Mouse (Mus musculus): ENCODE results near the gene Gm49336.

The Gm49336 gene

DNA sequence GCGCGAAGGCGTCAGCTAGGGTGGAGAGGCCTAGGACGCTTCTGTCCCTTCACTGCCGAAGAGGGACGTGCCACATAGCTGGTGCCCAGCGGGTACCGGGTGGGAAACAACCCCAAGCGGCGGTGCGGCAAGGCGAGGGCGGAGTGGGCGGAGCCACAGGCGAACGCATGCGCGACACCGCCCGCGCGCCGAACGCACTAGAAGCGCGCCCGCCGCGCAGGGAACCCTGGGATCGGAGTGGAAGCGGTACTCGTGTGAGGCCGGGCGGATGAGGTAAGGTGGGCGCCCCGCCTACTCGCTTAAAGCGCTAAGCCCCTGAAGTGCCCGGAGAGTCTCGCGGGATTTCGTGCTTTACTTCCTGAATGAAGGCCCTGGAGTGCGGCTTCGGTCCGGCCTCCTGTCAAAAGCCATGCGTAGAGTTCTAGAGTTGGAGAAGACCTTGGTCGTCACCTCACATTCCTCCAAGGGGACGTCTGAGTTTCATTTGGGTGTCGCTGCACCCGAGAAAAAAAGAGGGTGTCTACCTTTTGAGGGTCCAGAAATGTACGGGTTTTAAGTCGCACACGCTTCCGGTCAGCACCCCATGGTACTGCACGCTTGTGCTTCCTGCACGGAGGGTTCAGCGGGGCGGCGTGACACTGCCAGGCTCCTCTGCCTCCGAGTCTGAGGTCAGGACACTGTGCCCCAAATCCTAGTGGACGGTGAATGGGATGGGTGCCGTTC is at the start of gene Gm49336, which contains the start of gene Nupl1:
TSS of gene Gm49336 (minus strand) at position 227 of the 723 bp plus-strand sequence.
TSS of gene Nupl1 (minus strand) at position 151 of the 723 bp plus-strand sequence.
- peak; percentile 99 for DNase-seq

DNA sequence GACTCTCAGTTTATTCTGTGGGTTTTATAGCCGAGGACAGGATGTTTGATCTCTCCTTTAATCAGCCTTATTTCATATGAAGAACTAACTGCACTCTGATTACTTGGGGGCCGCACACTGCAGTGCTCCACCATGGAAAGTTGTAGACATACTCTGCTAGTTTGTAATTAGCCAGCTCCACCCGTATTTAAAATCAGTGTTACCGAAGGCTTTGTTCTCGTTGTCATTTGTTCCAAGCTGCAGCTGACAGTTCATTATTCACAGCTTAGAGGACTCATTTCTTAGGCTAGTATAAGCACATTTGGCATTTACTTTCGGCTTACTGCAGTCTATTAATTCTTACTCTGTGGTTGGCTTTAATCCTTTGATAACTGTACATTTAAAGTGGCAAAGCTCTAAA is 49.7 kb upstream of the Gm49336 start:
- DNase-seq, result no peak

GRCm38 (mm10) chr14:60300224-60300991 is 49.1 kb upstream of the Gm49336 start:
- peak; percentile 42 for DNase-seq

DNA sequence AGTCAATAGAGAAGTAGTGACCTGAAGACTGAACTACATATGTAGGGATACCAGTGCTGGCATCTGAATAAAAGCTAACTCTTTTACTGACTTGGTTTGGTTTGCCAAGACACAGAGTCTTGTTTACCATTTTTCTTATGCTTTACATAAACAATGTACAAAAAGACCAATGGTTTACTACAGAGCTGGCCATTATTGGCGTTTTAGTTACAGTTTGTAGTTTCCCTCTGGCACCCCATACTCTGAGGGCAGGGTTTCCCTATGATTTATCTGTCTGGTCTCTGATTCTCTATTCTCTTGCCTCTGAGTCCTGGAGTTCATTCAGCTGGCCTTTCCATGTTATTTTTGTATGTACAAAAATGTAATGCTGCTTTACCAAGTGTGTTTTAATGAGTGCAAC is 44.2 kb upstream of the Gm49336 start:
- no peak for DNase-seq

GRCm38 (mm10) chr14:60290363-60290762 is 39.1 kb upstream of the Gm49336 start:
- no peak for DNase-seq

DNA sequence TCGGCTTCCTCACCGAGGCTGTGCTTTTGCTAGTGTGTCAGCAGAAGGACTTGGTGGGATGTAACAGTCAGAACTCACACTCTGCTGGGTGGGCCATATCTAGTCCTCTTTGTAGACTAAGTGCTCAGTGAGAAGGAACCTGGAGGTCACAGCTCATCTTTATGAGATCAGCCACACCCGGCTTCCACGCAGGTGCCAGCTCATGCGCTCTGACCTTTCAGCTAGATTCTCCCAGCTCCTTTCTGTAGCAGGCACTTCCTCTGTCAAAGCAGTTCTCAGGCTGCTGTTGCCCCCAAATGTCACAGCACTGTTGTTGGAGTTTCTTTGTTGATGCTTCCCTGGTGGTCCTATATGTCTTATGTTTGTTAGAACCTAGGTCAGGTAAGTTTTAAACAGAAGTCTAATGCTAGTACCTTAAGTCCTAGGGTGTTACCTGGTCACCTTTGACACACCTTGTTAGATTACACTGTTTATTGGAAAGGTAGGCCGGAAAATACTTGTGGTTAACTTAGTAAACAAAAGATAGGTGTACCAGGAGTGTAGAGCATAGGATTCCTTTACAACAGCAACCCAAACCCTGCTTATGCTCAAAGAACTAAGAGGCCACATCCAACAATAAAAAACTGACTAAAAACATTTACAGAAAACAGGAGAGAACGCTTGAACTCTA is 35.0 kb upstream of the Gm49336 start:
- DNase-seq, result no peak

GRCm38 (mm10) chr14:60275301-60276276 is 24.3 kb upstream of the Gm49336 start:
- no peak for DNase-seq

DNA sequence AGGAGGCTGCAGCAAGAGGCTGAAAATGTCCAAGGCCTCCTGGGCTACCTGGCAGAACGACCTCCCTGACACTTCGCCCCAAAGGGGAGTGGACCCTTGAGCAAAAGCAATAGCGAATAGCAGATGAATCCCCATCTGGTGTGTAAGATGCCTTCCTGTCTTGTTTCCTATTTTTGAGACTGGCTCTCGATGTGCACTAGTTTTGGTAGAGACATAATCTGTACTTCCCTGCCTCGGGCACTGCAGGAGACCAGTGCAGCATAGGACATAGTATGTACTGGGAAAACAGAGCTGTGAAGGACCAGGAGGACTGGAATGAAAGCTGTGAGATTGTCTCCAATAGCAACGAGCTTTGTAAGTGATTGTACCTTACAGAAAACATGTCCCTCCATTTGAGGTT is 22.0 kb upstream of the Gm49336 start:
- no peak for DNase-seq

- no peak for DNase-seq
Measured at GRCm38 (mm10) chr14:60269333-60269732, 18.0 kb upstream of the Gm49336 start.

- peak; percentile 96 for DNase-seq
Measured at GRCm38 (mm10) chr14:60264990-60265876, 13.9 kb upstream of the Gm49336 start, which contains the start of gene Mtmr6. Mtmr6 (plus strand) TSS chr14:60265228.

DNA sequence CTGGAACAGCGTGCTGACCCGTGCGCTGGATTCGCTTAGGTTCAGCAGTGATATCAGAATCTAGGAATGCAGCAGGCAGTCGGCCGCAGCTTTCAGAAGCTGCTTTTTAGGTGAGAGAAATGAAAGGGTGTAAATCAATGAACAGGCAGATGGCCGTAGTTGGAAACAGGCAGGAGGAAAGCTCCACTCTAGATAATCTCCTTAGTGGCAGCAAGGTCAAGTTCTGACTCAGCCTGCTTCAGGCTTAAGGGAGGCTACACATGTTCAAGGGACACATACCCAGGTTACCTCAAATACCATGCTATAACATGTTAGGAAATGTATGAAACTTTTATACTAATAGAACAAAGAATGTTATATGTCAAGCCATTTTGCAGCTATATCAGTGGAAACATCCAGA is 11.0 kb upstream of the Gm49336 start:
- DNase-seq, result no peak

DNA sequence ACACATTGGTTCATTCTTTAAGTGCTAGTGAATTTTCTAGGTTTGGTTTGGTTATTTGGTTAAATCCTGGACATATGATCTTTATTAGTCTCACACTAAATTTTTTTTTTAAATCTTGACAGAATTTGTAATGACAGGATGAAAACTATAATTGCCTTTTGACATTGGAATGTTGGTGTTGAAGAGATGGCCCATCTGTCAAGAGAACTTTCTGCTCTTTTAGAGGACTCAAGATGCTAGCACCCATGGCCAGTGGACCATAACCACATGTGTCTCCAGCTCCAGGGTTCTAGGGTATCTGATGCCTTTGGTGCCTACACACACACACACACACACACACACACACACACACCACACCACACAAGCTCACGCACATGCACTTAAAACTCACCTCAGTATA is 6.5 kb upstream of the Gm49336 start:
- no peak for DNase-seq

GRCm38 (mm10) chr14:60257101-60257500 is 5.8 kb upstream of the Gm49336 start:
- no peak for DNase-seq

DNA sequence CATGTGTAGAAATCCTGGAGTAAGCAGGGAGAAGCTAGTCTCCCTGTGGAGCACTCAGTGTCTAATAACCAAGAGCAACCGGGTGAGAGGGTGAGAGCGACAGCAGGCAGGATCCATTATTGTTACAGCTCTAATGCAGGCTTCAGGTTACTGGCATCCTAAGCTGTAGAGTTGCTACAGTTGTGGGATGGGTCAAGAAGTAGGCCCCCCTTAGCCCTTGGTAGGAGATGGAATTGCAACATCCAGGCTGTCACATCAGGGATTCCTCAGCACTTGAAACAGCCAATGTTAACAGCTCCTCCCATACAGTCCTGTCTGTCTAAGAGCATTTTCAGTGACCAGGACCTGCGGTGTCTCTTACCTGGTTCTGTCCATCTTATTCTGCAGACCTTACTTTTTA is 5.0 kb upstream of the Gm49336 start:
- DNase-seq, result no peak

DNA sequence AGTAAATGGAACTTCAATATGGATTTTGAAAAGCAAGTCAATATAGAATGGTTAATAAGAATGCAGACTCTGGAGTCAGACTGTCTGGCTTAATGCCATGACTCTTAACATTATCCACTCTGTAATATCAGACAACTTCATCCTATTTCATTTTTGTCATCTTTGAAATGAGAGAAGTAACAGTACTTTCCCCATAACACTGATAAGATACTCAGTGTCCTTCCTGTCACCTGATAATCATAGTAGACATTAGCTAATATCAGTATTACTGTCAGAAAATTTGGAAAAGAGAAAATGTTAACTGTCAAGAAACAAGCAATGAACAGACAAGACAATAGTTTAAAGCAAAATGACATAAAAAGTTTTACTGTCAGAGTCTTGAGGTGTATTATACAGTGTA is 3.5 kb upstream of the Gm49336 start:
- DNase-seq, result no peak

DNA sequence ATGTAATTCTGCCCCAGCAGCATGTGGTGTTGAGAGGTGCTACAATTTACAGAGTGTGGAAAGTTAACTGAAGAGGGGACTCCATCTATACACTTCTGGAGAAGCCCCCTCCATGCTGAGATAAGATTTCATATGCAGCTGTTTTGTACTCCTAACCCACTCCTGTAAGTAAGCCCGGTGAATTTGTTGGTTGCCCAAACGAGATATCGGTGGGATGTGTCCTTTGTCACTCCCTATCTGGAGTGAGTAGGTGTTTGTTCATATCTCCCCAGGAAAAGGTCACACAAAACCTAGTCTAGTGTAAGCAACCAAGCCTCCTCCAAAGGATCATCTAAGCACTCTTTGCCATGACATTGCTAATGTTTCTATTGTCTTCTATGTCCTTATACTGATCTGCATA is 2.2 kb upstream of the Gm49336 start:
- no peak for DNase-seq

GRCm38 (mm10) chr14:60252004-60253000 is 995 bp upstream of the Gm49336 start:
- DNase-seq, result peak; percentile 66

DNA sequence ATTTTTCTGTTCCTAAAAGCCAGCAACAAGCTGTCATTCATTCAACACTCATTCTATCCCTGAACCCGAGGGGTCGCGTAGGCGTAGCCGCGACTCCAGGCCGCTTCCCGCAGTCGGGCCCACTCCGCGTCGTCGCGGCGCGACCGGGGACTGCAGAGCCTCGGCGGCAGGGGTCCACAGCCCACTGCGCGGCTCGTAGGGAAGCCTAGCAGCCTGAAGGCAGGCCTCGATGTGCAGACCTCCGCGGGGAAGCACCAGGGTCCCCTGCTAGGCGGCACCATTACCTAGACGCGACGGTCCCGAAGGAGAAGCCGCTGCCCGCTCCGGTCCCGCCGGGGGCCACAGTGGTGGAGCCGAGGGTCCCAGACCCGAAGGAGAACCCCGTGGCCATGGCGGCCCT is 428 bp downstream of the Gm49336 start:
- DNase-seq, result no peak

DNA sequence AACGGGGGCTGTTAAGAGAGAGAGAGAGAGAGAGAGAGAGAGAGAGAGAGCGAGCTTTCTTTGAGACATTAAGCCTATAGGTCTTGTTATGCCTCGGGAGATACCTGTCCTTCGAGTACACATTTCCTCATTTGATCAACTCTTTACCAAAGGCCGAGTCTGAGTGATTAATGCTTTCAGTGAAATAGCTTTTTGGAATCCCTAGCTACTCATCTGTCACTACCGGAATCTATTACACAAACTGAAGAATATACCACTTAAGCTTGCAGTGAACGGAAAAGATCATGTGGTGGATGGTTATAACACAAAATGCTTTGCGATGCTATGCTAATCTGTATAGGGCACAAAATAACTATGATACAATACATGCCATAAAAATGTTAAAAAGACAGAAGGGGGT is 941 bp downstream of the Gm49336 start:
- no peak for DNase-seq

DNA sequence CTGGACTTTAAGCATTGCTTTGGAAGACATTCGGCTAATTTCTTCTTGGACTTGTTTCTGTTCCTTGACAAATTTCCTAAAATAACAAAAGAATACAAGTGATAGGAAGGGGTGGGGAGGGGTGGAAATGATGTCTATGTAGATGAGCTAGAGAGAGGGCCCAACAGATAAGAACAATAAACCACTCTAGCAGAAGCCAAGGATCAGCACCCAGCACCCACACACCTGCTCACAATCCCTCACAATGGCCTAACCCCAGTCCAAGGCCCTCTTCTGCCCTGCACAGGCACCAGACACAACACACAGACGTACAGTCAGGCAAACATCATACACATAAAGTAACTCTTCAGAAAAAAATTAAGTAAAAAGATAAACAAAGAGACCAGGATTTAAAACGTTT is 12.8 kb downstream of the Gm49336 start:
- no peak for DNase-seq
